Mouse (Mus musculus) forebrain, embryonic 11.5 days (tissue): ENCODE data around the gene Pcca. TPM values are rescaled to one million over a fixed set of nuclear protein-coding genes. Genes with fewer than 3 reads are reported as not detected.
A peak's percentile ranks its signal among the peaks of the same experiment; 100 is the strongest.

Experiments used
- ATAC-seq: fragments of 200-750 bp; cut with Nextera tagmentation; replicated peaks from 2 replicates; pipeline ENCODE4 v1.8.0; 2017; ENCODE audit warnings: moderate TSS enrichment; ENCODE audit not compliant: low FRiP score
- DNase-seq: peaks from one replicate; pipeline ENCODE4 v3.0.0-alpha.2; 2017; ENCODE audit warnings: low spot score
- H3K27ac ChIP-seq: fragments of 300-500 bp; sonication (generic); 2 replicates; pipeline ENCODE4 v1.5.1; 2014; ENCODE audit warnings: low read depth, low read length
- H3K27me3 ChIP-seq: fragments of 300-500 bp; sonication (generic); 2 replicates; pipeline ENCODE4 v1.6.1; 2014; ENCODE audit warnings: mild to moderate bottlenecking, low read length, mixed read lengths; ENCODE audit not compliant: control insufficient read depth, insufficient read depth
- H3K36me3 ChIP-seq: fragments of 300-500 bp; sonication (generic); 2 replicates; pipeline ENCODE4 v1.6.1; 2014; ENCODE audit warnings: mild to moderate bottlenecking, low read length, moderate library complexity, mixed read lengths; ENCODE audit not compliant: control insufficient read depth, insufficient read depth
- H3K4me1 ChIP-seq: fragments of 300-500 bp; sonication (generic); replicated peaks from 2 replicates; pipeline ENCODE4 v1.6.1; 2014; ENCODE audit warnings: low read length, mixed read lengths; ENCODE audit not compliant: control insufficient read depth, insufficient read depth
- H3K4me2 ChIP-seq: fragments of 300-500 bp; sonication (generic); 2 replicates; pipeline ENCODE4 v1.6.1; 2014; ENCODE audit warnings: low read depth, mild to moderate bottlenecking, low read length, moderate library complexity, mixed read lengths; ENCODE audit not compliant: severe bottlenecking
- H3K4me3 ChIP-seq: fragments of 300-500 bp; sonication (generic); 2 replicates; pipeline ENCODE4 v1.5.1; 2014; ENCODE audit warnings: low read depth, low read length
- H3K9ac ChIP-seq: fragments of 300-500 bp; sonication (generic); 2 replicates; pipeline ENCODE4 v1.6.1; 2014; ENCODE audit warnings: low read length
- H3K9me3 ChIP-seq: fragments of 300-500 bp; sonication (generic); 2 replicates; pipeline ENCODE4 v1.6.1; 2016; ENCODE audit warnings: low read length, mixed read lengths; ENCODE audit not compliant: control insufficient read depth
- WGBS: fragments of 180-500 bp; shearing (Covaris S2); extraction: QIAGEN DNeasy Blood & Tissue Kit; methylation state at CpG from one replicate; pipeline ENCODE4 v1.1.7; 2014; 5-methylcytosine and 5-hydroxymethylcytosine counted together
- polyA plus RNA-seq: library from polyadenylated mRNA; unstranded; fragments of >200 nt; fragmentation: Nextera tagmentation; extraction: Ambion mirVana; gene quantifications from 2 replicates; pipeline ENCODE4 v1.2.1, GENCODE M21; 2014

Pcca gene
- polyA plus RNA-seq, 1 experiment from 2014 or later = 39.6 TPM

DNA sequence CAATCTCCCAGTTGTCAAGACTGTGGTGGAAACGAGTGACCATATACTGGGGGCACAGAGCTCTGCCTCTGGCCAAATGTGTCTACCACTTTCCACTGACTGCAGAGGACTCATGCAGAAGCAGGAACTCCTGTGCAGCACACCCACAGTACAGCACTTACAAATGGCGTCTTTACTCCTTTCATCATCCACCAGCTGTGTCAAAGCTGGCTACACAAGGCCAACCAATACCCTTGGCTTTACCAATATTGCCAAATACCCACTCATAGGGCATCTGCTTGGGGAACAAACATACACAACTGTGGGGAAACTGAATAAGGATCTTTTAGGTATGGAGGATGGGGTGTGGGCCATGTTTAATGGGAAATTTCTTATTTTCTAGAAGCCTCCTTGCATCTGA is 367.6 kb downstream of the Pcca start:
- Histone ChIP-seq H3K9me3 (no peaks in the 10 kb centered on the region), H3K9ac (no peak overlapping the region), H3K27me3 (no peaks in the 10 kb centered on the region), H3K36me3 (no peaks in the 10 kb centered on the region), H3K4me3 (no peak overlapping the region), H3K27ac (no peak overlapping the region), H3K4me1 (no peaks in the 10 kb centered on the region), H3K4me2 (no peak overlapping the region)
- ATAC-seq (no peak), DNase-seq (no peak)
- WGBS = 89% methylated on average over 2 of the region's 2 CpGs

DNA sequence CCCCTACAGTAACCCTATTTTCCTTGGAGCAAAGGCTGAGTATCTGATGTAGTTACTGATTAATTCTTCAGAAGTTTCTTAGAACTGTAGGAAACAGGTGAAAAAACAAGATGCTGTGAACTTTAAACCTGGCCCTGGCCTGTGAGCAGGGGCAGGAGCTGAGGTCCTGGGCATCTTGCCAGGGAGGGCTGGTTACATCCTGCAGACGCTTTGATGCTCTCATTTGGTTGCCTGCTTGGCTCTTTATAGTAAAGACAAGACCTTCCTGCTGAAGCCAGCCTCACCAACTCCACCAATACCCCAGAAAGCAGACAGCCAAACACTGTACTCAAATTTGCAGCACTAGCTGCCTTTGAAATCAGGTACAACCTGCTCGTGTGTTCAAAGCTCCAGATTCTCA is 368.0 kb downstream of the Pcca start:
- H3K36me3 ChIP-seq = no peaks in the 10 kb centered on the region
- DNase-seq = no peak
- no peaks in the 10 kb centered on the region for H3K4me1 ChIP-seq
- no peaks in the 10 kb centered on the region for H3K9me3 ChIP-seq
- no peak overlapping the region for H3K4me2 ChIP-seq
- H3K27me3 ChIP-seq = no peaks in the 10 kb centered on the region
- H3K4me3 ChIP-seq = no peak overlapping the region
- ATAC-seq = no peak
- no peak overlapping the region for H3K9ac ChIP-seq
- no peak overlapping the region for H3K27ac ChIP-seq
- 73% methylated on average over 2 of the region's 2 CpGs for WGBS

- H3K4me2 ChIP-seq = no peak overlapping the region
- 82% methylated on average over 4 of the region's 4 CpGs for WGBS
- H3K4me1 ChIP-seq = no peaks in the 10 kb centered on the region
- no peaks in the 10 kb centered on the region for H3K9me3 ChIP-seq
- no peaks in the 10 kb centered on the region for H3K27me3 ChIP-seq
- H3K9ac ChIP-seq = no peak overlapping the region
- no peak overlapping the region for H3K27ac ChIP-seq
- no peaks in the 10 kb centered on the region for H3K36me3 ChIP-seq
- H3K4me3 ChIP-seq = no peak overlapping the region
- DNase-seq (no peak), ATAC-seq (no peak)
Observed at GRCm38 (mm10) chr14:122902884-122903283, 368.8 kb downstream of the Pcca start.

GRCm38 (mm10) chr14:122903923-122904351 is 369.8 kb downstream of the Pcca start:
- H3K27me3 ChIP-seq = no peaks in the 10 kb centered on the region
- 62% methylated on average over 2 of the region's 2 CpGs for WGBS
- H3K9ac ChIP-seq = no peak overlapping the region
- no peak overlapping the region for H3K27ac ChIP-seq
- DNase-seq = no peak
- H3K36me3 ChIP-seq = no peaks in the 10 kb centered on the region
- no peaks in the 10 kb centered on the region for H3K9me3 ChIP-seq
- H3K4me3 ChIP-seq = no peak overlapping the region
- H3K4me1 ChIP-seq = no peaks in the 10 kb centered on the region
- no peak overlapping the region for H3K4me2 ChIP-seq
- ATAC-seq = no peak

DNA sequence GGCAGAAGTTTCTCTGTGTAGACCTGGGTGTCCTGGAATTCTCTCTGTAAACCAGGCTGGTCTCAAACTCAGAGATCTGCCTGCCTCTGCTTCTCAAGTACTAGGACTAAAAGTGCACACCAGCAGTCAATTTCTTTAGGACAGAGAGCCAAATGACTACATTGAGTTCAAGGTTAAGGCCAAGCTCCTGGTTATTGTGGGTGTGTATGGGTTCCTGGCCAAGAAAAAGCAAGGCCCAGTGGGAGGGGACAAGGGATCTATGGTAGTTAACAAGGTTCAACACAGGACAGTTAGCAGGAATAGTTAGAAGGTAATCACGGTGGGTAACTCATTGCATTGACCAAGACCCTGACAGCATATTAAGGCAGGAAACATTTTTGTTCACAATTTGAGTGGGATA is 370.9 kb downstream of the Pcca start:
- H3K36me3 ChIP-seq = no peaks in the 10 kb centered on the region
- H3K4me3 ChIP-seq = no peak overlapping the region
- H3K4me1 ChIP-seq = no peaks in the 10 kb centered on the region
- DNase-seq (no peak), ATAC-seq (no peak)
- H3K27me3 ChIP-seq = no peaks in the 10 kb centered on the region
- 94% methylated on average over 1 of the region's 1 CpGs for WGBS
- H3K9me3 ChIP-seq = no peaks in the 10 kb centered on the region
- H3K4me2 ChIP-seq = no peak overlapping the region
- no peak overlapping the region for H3K27ac ChIP-seq
- no peak overlapping the region for H3K9ac ChIP-seq

DNA sequence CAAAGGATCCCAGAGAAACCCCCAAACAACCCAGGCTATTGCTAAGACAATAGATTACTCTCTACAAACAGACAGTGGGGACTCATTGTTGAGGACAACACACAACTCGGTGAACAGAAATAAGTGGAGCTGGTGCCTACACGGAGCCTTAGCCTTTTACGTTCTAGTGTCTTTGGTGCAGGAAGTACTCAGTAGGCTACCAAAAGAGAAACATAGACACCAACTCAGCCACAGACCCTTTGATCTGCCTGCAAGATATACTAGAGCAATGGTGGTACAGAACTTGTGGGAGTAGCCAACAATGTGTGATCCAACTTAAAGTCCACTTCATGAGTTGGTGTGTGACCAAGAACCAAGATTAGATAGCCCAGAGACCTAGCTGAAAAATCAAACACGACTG is 374.0 kb downstream of the Pcca start:
- H3K4me3 ChIP-seq = no peak overlapping the region
- WGBS = 89% methylated on average over 4 of the region's 4 CpGs
- no peaks in the 10 kb centered on the region for H3K27me3 ChIP-seq
- H3K36me3 ChIP-seq = no peaks in the 10 kb centered on the region
- H3K9ac ChIP-seq = no peak overlapping the region
- H3K4me2 ChIP-seq = no peak overlapping the region
- no peaks in the 10 kb centered on the region for H3K9me3 ChIP-seq
- DNase-seq (no peak), ATAC-seq (no peak)
- peaks cover 4% of the 10 kb centered on the region; the same call in 1 of the 2 replicates for H3K4me1 ChIP-seq
- H3K27ac ChIP-seq = no peak overlapping the region

- no peak for ATAC-seq
Observed at GRCm38 (mm10) chr14:122909368-122910091, 375.4 kb downstream of the Pcca start.

DNA sequence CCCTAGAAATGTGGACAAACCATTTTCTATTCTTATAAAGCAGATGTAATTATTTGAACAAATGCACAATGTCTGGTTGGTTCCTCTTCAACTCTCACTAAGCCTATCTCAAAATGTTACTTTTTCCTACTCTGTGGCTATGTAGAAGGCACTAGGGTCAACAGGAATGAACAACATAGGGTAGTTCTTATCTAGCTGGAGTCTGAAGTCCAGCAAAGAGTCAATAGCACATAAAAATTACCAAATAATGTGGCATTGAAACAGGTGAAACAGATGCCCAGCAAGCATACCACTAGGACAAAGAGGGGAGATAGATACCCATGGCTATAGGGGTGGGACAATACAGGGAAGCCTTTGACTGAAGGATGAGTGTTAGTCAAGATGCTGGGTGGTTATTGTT is 377.1 kb downstream of the Pcca start:
- ATAC-seq (no peak), DNase-seq (no peak)
- Histone ChIP-seq H3K27ac (no peak overlapping the region), H3K4me1 (peaks cover 4% of the 10 kb centered on the region; the same call in 1 of the 2 replicates), H3K36me3 (no peaks in the 10 kb centered on the region), H3K9me3 (no peaks in the 10 kb centered on the region), H3K4me3 (no peak overlapping the region), H3K9ac (no peak overlapping the region), H3K27me3 (no peaks in the 10 kb centered on the region), H3K4me2 (no peak overlapping the region)

More at GRCm38 (mm10) chr14:122909368-122910091, 375.4 kb downstream of the Pcca start:
- H3K9me3 ChIP-seq = no peaks in the 10 kb centered on the region
- H3K27ac ChIP-seq = no peak overlapping the region
- no peaks in the 10 kb centered on the region for H3K27me3 ChIP-seq
- no peak for DNase-seq
- H3K4me3 ChIP-seq = no peak overlapping the region
- H3K4me1 ChIP-seq = peaks cover 4% of the 10 kb centered on the region; the same call in 1 of the 2 replicates
- H3K9ac ChIP-seq = no peak overlapping the region
- 87% methylated on average over 5 of the region's 5 CpGs for WGBS
- no peaks in the 10 kb centered on the region for H3K36me3 ChIP-seq
- H3K4me2 ChIP-seq = no peak overlapping the region

DNA sequence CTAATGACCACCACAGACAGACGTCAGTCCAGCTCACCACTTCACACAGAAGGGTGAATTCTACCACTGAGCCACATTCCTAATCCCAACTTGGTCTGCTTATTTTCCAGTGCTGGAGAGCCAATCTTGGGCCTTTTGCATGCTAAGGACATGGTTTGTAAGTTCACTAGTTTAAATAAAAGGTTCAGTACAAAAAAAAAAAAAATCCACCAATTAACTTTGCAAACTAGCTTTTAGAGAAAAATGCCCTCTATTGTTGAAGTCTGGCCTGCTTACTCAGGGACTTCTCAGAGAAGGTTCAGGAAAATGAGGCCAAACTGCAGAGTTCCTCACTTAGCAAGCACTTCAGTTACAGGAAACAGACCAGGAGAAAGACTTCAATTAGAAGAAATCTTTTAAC is 378.0 kb downstream of the Pcca start:
- H3K4me2 ChIP-seq = peak overlapping the region; percentile 93
- 53% methylated on average over 1 of the region's 1 CpGs for WGBS
- ATAC-seq = no peak
- no peak for DNase-seq
- no peak overlapping the region for H3K27ac ChIP-seq
- H3K9ac ChIP-seq = no peak overlapping the region
- H3K9me3 ChIP-seq = no peaks in the 10 kb centered on the region
- H3K27me3 ChIP-seq = no peaks in the 10 kb centered on the region
- H3K4me1 ChIP-seq = peaks cover 4% of the 10 kb centered on the region; the same call in 1 of the 2 replicates
- no peaks in the 10 kb centered on the region for H3K36me3 ChIP-seq
- H3K4me3 ChIP-seq = peak overlapping the region; percentile 64; the same call in 1 of the 2 replicates
